Mouse (Mus musculus): ENCODE data around the gene Gm20773. TPM values are rescaled to one million over a fixed set of nuclear protein-coding genes. Genes with fewer than 3 reads are reported as not detected.
"Not testable (repeated sequence)": the region's sequence is repeated elsewhere in the genome, so short reads cannot be mapped to it uniquely, and the experiment has no call there.

Gm20773 gene
- total RNA-seq (2021): not detected

DNA sequence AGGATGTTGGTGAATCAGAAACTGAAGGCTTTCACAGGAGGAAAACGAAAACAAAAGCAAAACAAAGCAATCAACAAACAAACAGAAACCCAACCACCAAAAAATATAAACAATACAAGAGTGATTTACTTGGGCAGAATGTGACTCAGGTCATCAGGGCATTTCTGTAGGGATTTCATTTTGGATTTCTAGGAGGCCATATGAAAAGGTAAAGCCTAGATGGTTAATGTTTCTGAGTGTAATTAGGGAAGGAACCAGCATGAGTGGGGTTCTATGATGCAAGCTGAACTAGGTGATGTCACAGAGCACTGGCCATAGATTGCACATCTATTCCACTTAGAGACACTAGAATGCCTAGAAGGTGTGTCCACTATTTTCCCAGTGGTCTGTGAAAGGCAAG, at the start of gene Gm20773:
Gene Gm20773 (plus strand): TSS at position 301 of the 400 bp plus-strand sequence.
- intact Hi-C loops (cut with DNase I); DNase-seq: not testable (repeated sequence)

DNA sequence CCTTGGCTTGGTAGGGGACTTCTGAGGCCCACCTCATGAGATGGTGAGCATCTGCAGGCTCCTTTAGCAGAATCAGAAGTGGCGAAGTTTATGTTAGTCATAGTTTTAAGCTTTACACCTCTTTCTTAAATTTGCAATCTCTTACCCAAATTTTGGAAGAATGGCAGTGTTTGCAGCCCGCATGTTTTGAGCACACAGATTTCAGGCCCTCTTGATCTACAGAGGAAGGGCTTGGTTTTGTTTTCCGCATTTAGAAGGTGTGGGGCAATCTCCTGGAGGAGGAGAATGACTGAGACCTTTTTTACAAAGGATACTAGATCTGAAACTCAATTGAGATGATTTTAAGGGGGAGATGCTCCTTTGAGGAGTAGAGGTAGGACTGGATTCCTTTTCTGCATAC, 28.3 kb upstream of the Gm20773 start, which contains the start of gene Gm21866:
Gene Gm21866 (minus strand): TSS at position 101 of the 400 bp plus-strand sequence.
- DNase-seq; intact Hi-C loops (cut with DNase I): not testable (repeated sequence)

Other genes starting within 250 kb of the Gm20773 start
- not detected for gene Gm21440, start 241.6 kb upstream of the Gm20773 start, total RNA-seq (2021)
- not detected for gene Gm21454, start 241.6 kb upstream of the Gm20773 start, total RNA-seq (2021)
- not detected for gene Gm21725, start 145.0 kb upstream of the Gm20773 start, total RNA-seq (2021)
- not detected for gene Gm21866, start 28.4 kb upstream of the Gm20773 start, total RNA-seq (2021)

All from heart, postnatal 36 days (tissue).